In genomic region chr7:112604209-112604608, GRCm38 (mm10) we compare ENCODE assay signal across 12 mouse cellular contexts.
DNase-seq lines count a peak whose midpoint lies in the region; ATAC-seq and TF ChIP-seq lines count a peak whose summit lies in the region.
"Had no signal": no experiment of that assay in that cellular context is flagged by ENCODE, and none has a peak within 500 bp of the region (broad histone marks: within the 10 kb centered on the region; RNA-seq: fewer than 3 reads in every experiment).

No protein-coding gene starts in this region.

- no peak overlapping the region for H3K4me3 ChIP-seq in embryonic facial prominence, embryonic 14.5 days (ENCODE audit: low read depth, low read length)
- no peak overlapping the region for H3K4me3 ChIP-seq in embryonic facial prominence, embryonic 10.5 days
- H3K4me3 ChIP-seq in intestine, embryonic 14.5 days (ENCODE audit: low read depth, low read length): no peak overlapping the region
- H3K4me3 ChIP-seq in intestine, embryonic 15.5 days (replicated peaks): no peak overlapping the region
- H3K4me3 ChIP-seq in midbrain, embryonic 15.5 days: no peak overlapping the region
- no peak overlapping the region for H3K4me3 ChIP-seq in midbrain, embryonic 11.5 days (ENCODE audit: low read depth, low read length)
- H3K4me3 ChIP-seq in stomach, postnatal 0 days (ENCODE audit: low read depth, low read length): no peak overlapping the region
- H3K4me3 ChIP-seq: gastrocnemius, adult 2 months; left cerebral cortex, adult 2 months had no signal

- WGBS in embryonic facial prominence, embryonic 14.5 days: 56% methylated on average over 8 of the region's 8 CpGs
- 90% methylated on average over 8 of the region's 8 CpGs for WGBS in embryonic facial prominence, embryonic 10.5 days
- WGBS in intestine, embryonic 14.5 days: 75% methylated on average over 8 of the region's 8 CpGs
- 62% methylated on average over 8 of the region's 8 CpGs for WGBS in intestine, embryonic 15.5 days
- 49% methylated on average over 8 of the region's 8 CpGs for WGBS in midbrain, embryonic 15.5 days
- 91% methylated on average over 8 of the region's 8 CpGs for WGBS in midbrain, embryonic 11.5 days
- WGBS in stomach, postnatal 0 days: 38% methylated on average over 8 of the region's 8 CpGs

- no peaks in the 10 kb centered on the region for H3K27me3 ChIP-seq in embryonic facial prominence, embryonic 14.5 days (replicated peaks; ENCODE audit: control insufficient read depth, insufficient read depth, low read length)
- H3K27me3 ChIP-seq in embryonic facial prominence, embryonic 10.5 days (replicated peaks; ENCODE audit: low read depth, poor library complexity, severe bottlenecking): 0 out of 2 replicates have a peak, but pooled peaks cover 3% of the 10 kb centered on the region
- H3K27me3 ChIP-seq in intestine, embryonic 14.5 days (replicated peaks; ENCODE audit: control insufficient read depth, insufficient read depth, low read length): no peaks in the 10 kb centered on the region
- H3K27me3 ChIP-seq in intestine, embryonic 15.5 days (replicated peaks): no peaks in the 10 kb centered on the region
- no peaks in the 10 kb centered on the region for H3K27me3 ChIP-seq in midbrain, embryonic 15.5 days (replicated peaks)
- H3K27me3 ChIP-seq in midbrain, embryonic 11.5 days (ENCODE audit: control insufficient read depth, insufficient read depth, low read length): no peaks in the 10 kb centered on the region
- no peaks in the 10 kb centered on the region for H3K27me3 ChIP-seq in stomach, postnatal 0 days (ENCODE audit: control insufficient read depth, insufficient read depth, low read length)

- peaks cover 6% of the 10 kb centered on the region for H3K4me1 ChIP-seq in embryonic facial prominence, embryonic 14.5 days (ENCODE audit: control insufficient read depth, insufficient read depth, low read length)
- H3K4me1 ChIP-seq in embryonic facial prominence, embryonic 10.5 days: peaks cover 8% of the 10 kb centered on the region; the same call in 1 of the 2 replicates
- H3K4me1 ChIP-seq in intestine, embryonic 14.5 days (replicated peaks; ENCODE audit: control insufficient read depth, insufficient read depth, low read length): no peaks in the 10 kb centered on the region; the same call in none of the 2 replicates
- 0 out of 2 replicates have a peak, but pooled peaks cover 4% of the 10 kb centered on the region for H3K4me1 ChIP-seq in intestine, embryonic 15.5 days (replicated peaks)
- H3K4me1 ChIP-seq in midbrain, embryonic 15.5 days: peaks cover 7% of the 10 kb centered on the region; the same call in 1 of the 2 replicates
- no peaks in the 10 kb centered on the region for H3K4me1 ChIP-seq in midbrain, embryonic 11.5 days (ENCODE audit: control insufficient read depth, insufficient read depth, low read length)
- peaks cover 3% of the 10 kb centered on the region; the same call in 1 of the 2 replicates for H3K4me1 ChIP-seq in stomach, postnatal 0 days (replicated peaks; ENCODE audit: control insufficient read depth, insufficient read depth)

- H3K9ac ChIP-seq in embryonic facial prominence, embryonic 14.5 days (ENCODE audit: low read depth, low read length): no peak overlapping the region
- no peak overlapping the region for H3K9ac ChIP-seq in intestine, embryonic 14.5 days (ENCODE audit: low read length)
- H3K9ac ChIP-seq in intestine, embryonic 15.5 days: no peak overlapping the region
- no peak overlapping the region for H3K9ac ChIP-seq in midbrain, embryonic 15.5 days
- H3K9ac ChIP-seq in midbrain, embryonic 11.5 days (ENCODE audit: low read length): no peak overlapping the region
- no peak overlapping the region for H3K9ac ChIP-seq in stomach, postnatal 0 days (ENCODE audit: low read length)
- H3K9ac ChIP-seq: liver, embryonic 14.5 days had no signal

- H3K9me3 ChIP-seq in embryonic facial prominence, embryonic 14.5 days (ENCODE audit: control insufficient read depth, low read length): no peaks in the 10 kb centered on the region
- H3K9me3 ChIP-seq in embryonic facial prominence, embryonic 10.5 days: no peaks in the 10 kb centered on the region
- no peaks in the 10 kb centered on the region for H3K9me3 ChIP-seq in intestine, embryonic 14.5 days (ENCODE audit: control insufficient read depth, low read length)
- H3K9me3 ChIP-seq in intestine, embryonic 15.5 days: no peaks in the 10 kb centered on the region
- no peaks in the 10 kb centered on the region for H3K9me3 ChIP-seq in midbrain, embryonic 15.5 days
- H3K9me3 ChIP-seq in midbrain, embryonic 11.5 days (ENCODE audit: control insufficient read depth, low read length): no peaks in the 10 kb centered on the region
- no peaks in the 10 kb centered on the region for H3K9me3 ChIP-seq in stomach, postnatal 0 days (ENCODE audit: control insufficient read depth, low read length)

- no peak overlapping the region for H3K4me2 ChIP-seq in embryonic facial prominence, embryonic 14.5 days (ENCODE audit: low read depth, low read length)
- no peak overlapping the region for H3K4me2 ChIP-seq in intestine, embryonic 14.5 days (ENCODE audit: low read length)
- H3K4me2 ChIP-seq in intestine, embryonic 15.5 days (replicated peaks): no peak overlapping the region
- no peak overlapping the region for H3K4me2 ChIP-seq in midbrain, embryonic 15.5 days
- H3K4me2 ChIP-seq in midbrain, embryonic 11.5 days: no peak overlapping the region
- 0 out of 2 replicates have a peak overlapping the region, but pooled peaks have one; percentile 20 for H3K4me2 ChIP-seq in stomach, postnatal 0 days (replicated peaks; ENCODE audit: low read depth)

- H3K27ac ChIP-seq in embryonic facial prominence, embryonic 14.5 days (replicated peaks; ENCODE audit: low read depth, low read length): peak overlapping the region; percentile 59
- no peak overlapping the region for H3K27ac ChIP-seq in embryonic facial prominence, embryonic 10.5 days (replicated peaks)
- peak overlapping the region; percentile 1; the same call in 1 of the 2 replicates for H3K27ac ChIP-seq in intestine, embryonic 14.5 days (ENCODE audit: low read depth)
- H3K27ac ChIP-seq in intestine, embryonic 15.5 days: no peak overlapping the region
- H3K27ac ChIP-seq in midbrain, embryonic 15.5 days: peak overlapping the region; percentile 50; the same call in 1 of the 2 replicates
- no peak overlapping the region for H3K27ac ChIP-seq in midbrain, embryonic 11.5 days (ENCODE audit: low read depth, low read length)
- H3K27ac ChIP-seq in stomach, postnatal 0 days (replicated peaks): peak overlapping the region; percentile 49; the same call in 1 of the 2 replicates
- H3K27ac ChIP-seq: left cerebral cortex, adult 2 months; liver, embryonic 14.5 days had no signal

- DNase-seq in embryonic facial prominence, embryonic 14.5 days (ENCODE audit: low spot score): peak; percentile 47
- no peak for DNase-seq in embryonic facial prominence, embryonic 10.5 days (ENCODE audit: low spot score)
- no peak for DNase-seq in intestine, embryonic 14.5 days (ENCODE audit: low spot score)
- no peak for DNase-seq in midbrain, embryonic 11.5 days (ENCODE audit: low spot score, missing footprints)
- no peak for DNase-seq in stomach, postnatal 0 days (ENCODE audit: low spot score)
- DNase-seq in thymus, postnatal 25 days: no peak
- DNase-seq: cerebellum, postnatal 25 days had no signal

- peak; percentile 18; the same call in 1 of the 2 replicates for ATAC-seq in embryonic facial prominence, embryonic 14.5 days (ENCODE audit: low read depth)
- no peak for ATAC-seq in intestine, embryonic 14.5 days (replicated peaks; ENCODE audit: low FRiP score, low TSS enrichment, low read depth)
- no peak for ATAC-seq in intestine, embryonic 15.5 days
- no peak for ATAC-seq in midbrain, embryonic 15.5 days (replicated peaks)
- ATAC-seq in midbrain, embryonic 11.5 days (ENCODE audit: low FRiP score): no peak
- ATAC-seq in stomach, postnatal 0 days (ENCODE audit: low FRiP score, low TSS enrichment): no peak; the same call in 1 of the 2 replicates

- no peaks in the 10 kb centered on the region for H3K36me3 ChIP-seq in embryonic facial prominence, embryonic 14.5 days (ENCODE audit: control insufficient read depth, insufficient read depth, low read length)
- H3K36me3 ChIP-seq in embryonic facial prominence, embryonic 10.5 days (replicated peaks): no peaks in the 10 kb centered on the region
- no peaks in the 10 kb centered on the region for H3K36me3 ChIP-seq in intestine, embryonic 14.5 days (ENCODE audit: control insufficient read depth, insufficient read depth, low read length)
- H3K36me3 ChIP-seq in intestine, embryonic 15.5 days: no peaks in the 10 kb centered on the region
- H3K36me3 ChIP-seq in midbrain, embryonic 15.5 days (replicated peaks): no peaks in the 10 kb centered on the region
- no peaks in the 10 kb centered on the region for H3K36me3 ChIP-seq in midbrain, embryonic 11.5 days (ENCODE audit: control insufficient read depth, insufficient read depth, low read length)
- H3K36me3 ChIP-seq in stomach, postnatal 0 days (ENCODE audit: control insufficient read depth, insufficient read depth, low read length): no peaks in the 10 kb centered on the region

- TF ChIP-seq CTCF in stomach, postnatal 0 days (IDR thresholded peaks at IDR 0.05; ENCODE audit: low read depth): no peak

- no peak for TF ChIP-seq EP300 in stomach, postnatal 0 days (optimal IDR thresholded peaks at IDR 0.05)

Comparison
In these comparisons a context has a peak if more than half of its experiments do, and no peak if none do; other contexts are left out.
1. H3K27ac ChIP-seq: peak in embryonic facial prominence, embryonic 14.5 days (single experiment), intestine, embryonic 14.5 days (single experiment), midbrain, embryonic 15.5 days (single experiment) and stomach, postnatal 0 days (single experiment); none in embryonic facial prominence, embryonic 10.5 days (single experiment), intestine, embryonic 15.5 days (single experiment) and midbrain, embryonic 11.5 days (single experiment).